Mouse (Mus musculus) erythroblast, adult 5-6 weeks (primary cell): Measurements from ENCODE around the gene Lekr1. TPM values are rescaled to one million over a fixed set of nuclear protein-coding genes. Genes with fewer than 3 reads are reported as not detected.
"Not testable (repeated sequence)": the region's sequence is repeated elsewhere in the genome, so short reads cannot be mapped to it uniquely, and the experiment has no call there.

ENCODE experiments used
- ATAC-seq: replicated peaks from 2 replicates; pipeline ENCODE4 v1.8.0; 2016; ENCODE audit warnings: moderate number of reproducible peaks, mild to moderate bottlenecking, moderate TSS enrichment, inconsistent platforms; ENCODE audit not compliant: poor library complexity, low FRiP score, severe bottlenecking
- total RNA-seq, 2 experiments: library from RNA; stranded (forward) in 1 of 2; stranded (reverse) in 1 of 2; fragments of 150-400 nt in 1 of 2; fragments of 200-764, 138-1000 nt in 1 of 2; gene quantifications; 2 replicates each; pipeline versions ENCODE4 v1.2.3 to v1.2.4; 2015 to 2017; ENCODE audit warnings: low replicate concordance in 2 of 2

The Lekr1 gene
- total RNA-seq, 2 experiments from 2014 or later, result 0.51 TPM; not detected in 1

GRCm38 (mm10) chr3:65764511-65765508, 98.8 kb downstream of the Lekr1 start:
- ATAC-seq, result no peak

GRCm38 (mm10) chr3:65766387-65766786, 100.4 kb downstream of the Lekr1 start:
- ATAC-seq, result no peak

DNA sequence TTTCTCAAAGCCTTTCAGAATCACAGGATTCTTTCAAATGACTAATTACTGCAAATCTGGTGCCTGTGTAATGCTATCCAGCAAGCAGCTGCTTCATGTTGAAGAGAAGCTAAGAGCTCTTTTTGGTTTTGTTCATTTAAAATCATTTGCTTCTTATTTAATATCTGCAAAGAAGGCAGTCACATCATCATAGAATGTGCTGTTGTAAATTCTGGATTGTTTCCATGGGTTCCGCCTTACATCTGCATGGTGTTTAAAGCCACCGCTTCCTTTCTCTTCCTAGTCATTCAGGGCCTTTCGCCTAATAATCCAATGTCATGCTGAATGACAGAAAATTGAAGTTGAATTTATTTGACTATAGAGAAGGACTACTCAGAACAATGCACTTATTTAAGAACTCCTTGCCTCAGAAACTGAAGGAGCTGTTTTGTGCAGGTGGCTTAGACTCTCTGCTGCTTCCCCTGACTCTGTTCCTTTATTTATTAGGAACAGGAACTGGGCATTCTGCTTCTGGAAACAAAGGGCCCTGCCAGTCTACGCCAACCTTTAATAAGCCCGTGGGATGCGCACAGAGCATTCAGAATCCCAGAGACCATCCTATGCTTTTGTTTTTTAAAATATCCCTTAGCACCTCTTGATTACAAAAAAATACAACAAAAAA, 101.3 kb downstream of the Lekr1 start:
- ATAC-seq, result no peak

DNA sequence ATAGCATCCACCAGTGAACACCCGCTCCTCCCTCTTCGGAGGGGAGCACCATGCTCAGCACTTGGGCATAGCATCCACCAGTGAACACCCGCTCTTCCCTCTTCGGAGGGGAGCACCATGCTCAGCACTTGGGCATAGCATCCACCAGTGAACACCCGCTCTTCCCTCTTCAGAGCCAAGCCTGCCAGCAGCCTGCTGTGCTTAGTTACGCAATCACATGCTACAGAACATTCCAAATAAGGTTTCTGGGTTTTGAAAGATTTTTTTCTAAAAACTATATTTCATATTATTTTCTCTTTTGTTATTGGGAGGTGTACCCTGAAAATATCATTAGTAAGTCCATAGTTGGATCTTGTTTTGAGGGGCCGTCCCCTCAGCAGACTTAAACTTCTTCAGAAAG, 103.6 kb downstream of the Lekr1 start:
- ATAC-seq, result not testable (repeated sequence)

DNA sequence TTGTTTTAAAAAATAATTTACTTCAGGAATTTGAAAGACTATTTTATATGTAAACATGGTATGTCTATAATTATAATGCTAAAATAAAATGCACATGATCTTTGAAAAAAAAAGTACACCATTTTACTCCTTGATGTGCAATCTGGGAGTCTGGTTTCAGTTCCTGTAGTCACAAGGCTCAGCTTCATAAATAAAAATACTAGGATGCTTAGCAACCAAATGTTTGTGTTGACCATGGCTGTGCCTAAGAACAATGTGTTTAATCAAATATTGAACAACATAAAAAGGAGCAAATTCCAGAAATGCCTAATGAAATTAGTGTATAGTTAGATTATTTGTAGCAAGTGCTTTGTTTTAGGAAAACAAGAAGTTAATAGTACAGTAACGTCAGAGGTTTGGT, 107.9 kb downstream of the Lekr1 start:
- ATAC-seq, result no peak

- ATAC-seq, result no peak
Measured at GRCm38 (mm10) chr3:65775096-65775495, 109.1 kb downstream of the Lekr1 start.

- no peak for ATAC-seq
Measured at GRCm38 (mm10) chr3:65782246-65782645, 116.2 kb downstream of the Lekr1 start.

GRCm38 (mm10) chr3:65790076-65790685, 124.2 kb downstream of the Lekr1 start:
- ATAC-seq, result no peak

GRCm38 (mm10) chr3:65793561-65793960, 127.5 kb downstream of the Lekr1 start:
- no peak for ATAC-seq

- ATAC-seq, result no peak
Measured at GRCm38 (mm10) chr3:65794711-65795110, 128.7 kb downstream of the Lekr1 start.

DNA sequence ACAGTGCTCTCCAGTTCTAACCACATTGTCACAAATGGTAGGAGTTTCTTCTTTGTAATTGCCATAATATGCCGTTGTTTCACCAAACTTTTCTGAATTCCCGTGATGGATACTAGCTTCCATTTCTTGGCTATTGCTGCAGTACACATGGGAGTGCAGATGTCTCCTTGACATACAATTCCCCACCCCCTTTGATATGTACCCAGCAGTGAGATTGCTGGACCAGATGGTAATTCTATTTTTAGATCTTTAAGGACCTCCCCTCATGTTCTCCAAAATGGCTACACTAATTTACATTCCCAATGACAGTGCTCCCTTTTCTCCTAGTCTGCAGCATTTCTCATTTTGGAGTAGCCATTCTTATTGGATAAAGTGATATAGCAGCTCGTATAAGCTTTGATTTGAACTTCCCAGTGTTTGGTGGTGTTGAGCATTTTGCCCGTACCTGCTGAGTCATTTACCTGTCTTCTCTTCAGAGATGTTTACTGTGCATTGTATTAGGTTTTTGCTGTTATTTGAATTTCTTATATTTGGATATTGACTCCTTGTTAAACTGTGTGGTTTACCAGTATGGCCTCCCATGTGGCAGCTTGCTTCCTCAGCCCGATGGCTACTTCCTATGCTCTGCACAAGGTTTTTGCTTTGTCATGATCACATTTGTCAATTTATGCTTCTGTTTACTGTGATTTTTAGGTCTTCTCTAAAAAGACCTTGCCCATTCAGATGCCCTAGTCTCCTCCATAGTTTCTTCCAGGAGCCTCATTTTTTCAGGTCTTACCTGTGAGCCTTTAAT, 131.5 kb downstream of the Lekr1 start:
- ATAC-seq, result no peak

DNA sequence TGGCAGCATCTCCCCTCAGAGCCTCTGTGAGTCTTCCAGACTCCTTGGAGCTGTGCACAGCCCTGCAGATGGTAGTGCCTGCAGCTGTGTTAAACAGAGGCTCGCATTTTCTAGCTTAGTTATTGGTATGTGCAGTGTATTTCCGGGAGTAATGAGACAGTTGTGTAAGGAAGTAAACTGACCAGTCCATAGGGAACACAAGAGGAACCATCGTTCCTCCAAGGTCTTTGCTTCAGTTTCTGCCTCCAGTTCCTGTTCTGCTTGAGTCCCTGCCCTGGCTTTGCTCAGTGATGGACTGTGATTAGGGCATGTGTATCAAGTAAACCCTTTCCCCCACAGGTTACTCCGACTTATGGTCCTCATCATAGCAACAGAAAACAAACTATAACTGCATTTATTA, 134.9 kb downstream of the Lekr1 start:
- ATAC-seq, result no peak

GRCm38 (mm10) chr3:65802185-65802584, 136.2 kb downstream of the Lekr1 start:
- ATAC-seq, result no peak

- no peak for ATAC-seq
Measured at GRCm38 (mm10) chr3:65802868-65803267, 136.8 kb downstream of the Lekr1 start.

GRCm38 (mm10) chr3:65814881-65815280, 148.9 kb downstream of the Lekr1 start:
- ATAC-seq, result no peak

- no peak for ATAC-seq
Measured at GRCm38 (mm10) chr3:65816012-65816411, 150.0 kb downstream of the Lekr1 start.

- no peak for ATAC-seq
Measured at GRCm38 (mm10) chr3:65818597-65818996, 152.6 kb downstream of the Lekr1 start.

DNA sequence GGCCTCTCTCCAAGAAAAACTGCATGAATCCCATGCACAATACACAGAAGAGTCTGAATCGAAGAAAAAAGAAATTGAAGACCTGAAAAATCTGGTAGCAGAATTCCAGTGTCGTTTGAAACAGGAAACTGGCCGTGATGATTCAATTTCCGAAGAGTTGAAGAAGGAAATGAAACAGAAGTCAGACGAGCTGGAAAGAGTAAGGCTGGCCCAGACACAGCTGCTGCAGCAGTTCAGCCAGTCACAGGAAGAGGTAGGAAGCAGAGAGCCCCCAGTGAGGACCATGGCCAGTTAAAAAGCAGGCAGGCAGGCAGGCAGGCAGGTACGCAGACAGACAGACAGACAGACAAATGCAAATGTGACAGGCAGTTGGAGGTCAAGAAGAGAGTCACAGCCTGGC, 153.8 kb downstream of the Lekr1 start:
- ATAC-seq, result no peak

- no peak for ATAC-seq
Measured at GRCm38 (mm10) chr3:65824886-65825285, 158.9 kb downstream of the Lekr1 start.

GRCm38 (mm10) chr3:65826716-65827115, 160.7 kb downstream of the Lekr1 start:
- ATAC-seq, result no peak
